Mouse (Mus musculus): Measurements from ENCODE around the gene Gm20517.

- TF ChIP-seq MAX (IDR thresholded peaks at IDR 0.05; ENCODE audit: low read depth) (no peak), POLR2A (IDR thresholded peaks at IDR 0.05; ENCODE audit: insufficient read length, low read depth) (no peak), TCF3 (IDR thresholded peaks at IDR 0.05; ENCODE audit: insufficient read length, low read depth) (no peak), CEBPB (IDR thresholded peaks at IDR 0.05; ENCODE audit: insufficient read depth, poor library complexity, severe bottlenecking) (no peak), E2F4 (IDR thresholded peaks at IDR 0.05; ENCODE audit: insufficient read depth) (no peak), TCF12 (IDR thresholded peaks at IDR 0.05; ENCODE audit: insufficient read depth, poor library complexity, severe bottlenecking) (no peak), REST (IDR thresholded peaks at IDR 0.05; ENCODE audit: insufficient read depth, insufficient read length) (no peak)
Observed at GRCm38 (mm10) chr17:47633999-47634770, 22.8 kb downstream of the Gm20517 start.
